Mouse (Mus musculus): ENCODE data around the gene Sdk2.

Sdk2 gene

DNA sequence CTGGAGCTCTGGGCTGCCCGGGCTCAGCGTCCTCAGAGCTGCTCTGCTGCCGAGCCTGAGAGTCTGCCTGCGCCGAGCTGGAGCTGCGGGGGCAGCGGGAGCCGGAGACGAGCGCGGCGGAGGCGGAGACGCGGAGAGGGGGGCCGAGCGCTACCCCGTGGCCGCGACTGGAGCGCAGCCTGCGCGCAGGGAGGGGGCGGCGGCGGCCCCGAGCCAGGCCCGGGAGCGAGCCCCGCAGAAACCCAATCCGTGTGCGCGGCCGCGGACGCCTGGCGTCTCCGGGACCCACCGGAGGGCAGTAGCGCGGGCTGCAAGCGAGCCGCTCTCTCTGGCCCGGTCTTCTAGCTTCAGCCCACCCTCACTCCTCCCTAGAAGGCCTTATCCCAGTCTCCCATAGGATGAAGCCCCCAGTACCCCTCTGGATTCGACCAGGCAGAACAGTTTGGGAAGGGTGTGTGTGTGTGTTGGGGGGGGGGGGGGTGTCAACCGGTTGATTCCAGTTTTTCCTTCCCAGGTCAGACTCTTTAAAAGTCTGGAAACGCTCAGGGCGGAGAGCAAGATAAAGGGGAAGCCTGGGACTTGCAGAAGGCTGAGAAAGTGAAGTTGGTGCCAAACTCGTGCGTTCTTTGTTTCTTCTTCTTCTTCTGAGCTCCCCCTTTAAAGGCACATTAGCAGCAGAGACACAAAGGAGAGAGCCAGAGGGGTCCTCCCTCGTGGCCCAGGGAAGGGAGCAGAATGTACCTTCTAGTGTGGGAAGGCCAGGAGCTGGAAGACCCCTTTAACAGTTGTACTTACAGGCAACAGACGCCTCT, at the start of gene Sdk2:
Gene Sdk2 (minus strand): TSS at position 96 of the 812 bp plus-strand sequence.
- in situ Hi-C loops (cut with MboI; ENCODE audit: low sequenced_read_pairs) = no loop called here

DNA sequence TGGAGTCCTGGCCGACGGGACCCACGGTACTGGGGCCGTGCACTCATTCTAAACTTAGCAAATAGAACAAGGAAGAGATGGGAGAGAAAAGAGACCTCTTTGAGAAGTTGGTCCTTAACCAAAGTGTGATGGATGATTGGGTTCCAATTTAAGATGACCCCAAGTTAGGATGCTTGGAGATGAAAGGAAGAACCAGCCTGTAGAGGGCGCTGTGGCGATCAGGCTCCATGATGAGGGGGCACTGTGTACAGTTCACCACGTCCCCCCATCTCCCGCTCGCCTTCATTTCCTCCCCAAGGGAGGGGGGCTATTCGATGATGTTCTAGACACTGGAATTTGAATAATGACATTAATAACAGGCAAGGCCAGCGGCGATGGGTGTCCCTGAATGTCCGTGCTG, 48.2 kb upstream of the Sdk2 start:
- in situ Hi-C loops (cut with MboI; ENCODE audit: low sequenced_read_pairs) = no loop called here

DNA sequence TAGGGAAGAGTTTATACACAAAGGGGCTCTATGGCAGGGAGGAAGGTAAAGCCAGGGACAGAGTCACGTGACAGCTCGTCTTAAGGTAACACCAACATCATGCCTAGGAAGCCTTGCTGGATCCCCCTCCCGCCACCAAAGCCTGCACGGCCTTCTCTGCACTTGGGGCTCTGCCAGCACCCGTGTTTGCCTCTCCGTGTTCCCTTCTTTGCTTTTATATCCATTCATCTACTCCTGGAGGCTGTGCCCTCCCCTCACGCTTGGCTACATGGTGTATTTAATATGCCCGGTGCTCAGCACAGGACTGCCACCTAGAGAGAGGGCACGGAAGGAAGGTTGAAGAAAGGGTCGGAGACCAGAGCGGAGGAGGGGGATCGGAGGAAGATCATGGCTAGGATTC, 47.8 kb upstream of the Sdk2 start:
- in situ Hi-C loops (cut with MboI; ENCODE audit: low sequenced_read_pairs) = no loop called here

DNA sequence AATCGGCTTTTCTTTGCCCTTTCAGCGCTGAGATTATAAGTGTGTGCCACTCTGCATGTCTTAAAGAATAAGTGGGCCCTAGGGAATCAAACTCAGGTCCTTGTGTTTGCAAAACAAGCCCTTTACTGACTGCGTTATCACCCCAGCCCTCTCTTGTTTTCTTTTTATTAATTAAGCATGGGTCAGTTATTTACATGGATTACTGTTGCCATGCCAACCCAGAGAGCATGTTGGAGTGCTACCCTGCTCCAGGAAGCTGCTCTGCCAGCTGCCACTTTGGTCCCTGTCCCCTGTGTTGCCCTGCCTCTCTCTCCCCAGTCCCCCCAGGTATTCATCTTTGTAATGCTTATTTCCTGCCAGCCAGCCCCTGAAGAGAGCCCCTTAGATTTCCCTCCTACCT, 44.0 kb upstream of the Sdk2 start:
- in situ Hi-C loops (cut with MboI; ENCODE audit: low sequenced_read_pairs) = no loop called here

DNA sequence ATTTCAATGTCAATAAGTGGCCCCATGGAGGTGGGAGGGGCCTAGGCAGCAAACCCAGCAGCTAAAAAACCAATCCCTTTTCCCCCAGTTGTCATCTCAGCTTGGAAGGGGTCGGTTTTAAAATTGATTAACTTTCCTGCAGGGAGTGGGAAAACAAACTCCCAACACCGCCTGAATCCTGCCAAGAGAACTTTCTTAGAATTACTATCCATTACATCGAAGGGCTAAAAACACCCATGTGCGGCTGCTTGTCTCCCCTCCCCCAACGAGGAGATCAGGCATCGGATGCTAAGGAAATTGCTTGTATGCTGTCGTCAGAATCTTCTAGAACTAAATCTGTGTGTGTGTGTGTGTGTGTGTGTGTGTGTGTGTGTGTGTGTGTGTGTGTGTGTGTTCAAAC, 26.8 kb upstream of the Sdk2 start:
- in situ Hi-C loops (cut with MboI; ENCODE audit: low sequenced_read_pairs) = no loop called here

DNA sequence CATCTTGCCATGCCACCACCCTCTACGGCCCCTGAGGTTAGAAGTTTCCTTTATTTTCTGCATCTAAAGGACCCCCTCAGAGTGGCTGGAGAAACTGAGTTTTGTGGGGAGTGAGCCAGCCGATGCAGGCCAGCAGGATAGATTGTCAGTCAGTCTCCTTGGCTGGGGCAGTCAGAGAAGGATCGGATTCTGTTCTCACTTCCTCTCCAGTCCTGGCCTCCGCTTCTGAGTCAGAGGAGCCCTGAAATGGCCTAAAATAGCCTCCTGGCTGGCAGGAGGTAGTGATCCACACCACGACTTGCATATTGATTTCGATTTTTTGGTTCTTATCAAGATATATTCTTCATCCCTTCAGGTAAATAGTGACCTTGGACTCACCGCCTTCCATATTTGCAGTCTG, 26.3 kb upstream of the Sdk2 start:
- in situ Hi-C loops (cut with MboI; ENCODE audit: low sequenced_read_pairs) = no loop called here

DNA sequence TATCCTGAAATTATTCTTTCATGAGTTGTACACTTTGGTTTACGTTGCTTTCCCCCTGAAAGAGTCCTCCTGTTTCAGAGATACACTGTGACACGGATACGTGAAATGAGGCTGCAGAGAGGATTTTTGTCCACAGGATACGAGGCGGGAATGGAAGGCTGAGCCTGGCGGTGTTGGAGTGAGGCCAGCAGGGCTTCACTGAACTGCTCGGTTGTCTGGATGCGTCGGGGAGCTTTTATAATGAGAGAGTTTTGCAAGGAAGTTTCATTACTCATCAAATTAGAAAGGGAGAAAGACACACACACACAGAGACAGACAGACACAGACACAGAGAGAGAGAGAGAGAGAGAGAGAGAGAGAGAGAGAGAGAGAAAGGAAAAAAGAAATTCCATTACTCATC, 13.8 kb upstream of the Sdk2 start:
- in situ Hi-C loops (cut with MboI; ENCODE audit: low sequenced_read_pairs) = no loop called here

DNA sequence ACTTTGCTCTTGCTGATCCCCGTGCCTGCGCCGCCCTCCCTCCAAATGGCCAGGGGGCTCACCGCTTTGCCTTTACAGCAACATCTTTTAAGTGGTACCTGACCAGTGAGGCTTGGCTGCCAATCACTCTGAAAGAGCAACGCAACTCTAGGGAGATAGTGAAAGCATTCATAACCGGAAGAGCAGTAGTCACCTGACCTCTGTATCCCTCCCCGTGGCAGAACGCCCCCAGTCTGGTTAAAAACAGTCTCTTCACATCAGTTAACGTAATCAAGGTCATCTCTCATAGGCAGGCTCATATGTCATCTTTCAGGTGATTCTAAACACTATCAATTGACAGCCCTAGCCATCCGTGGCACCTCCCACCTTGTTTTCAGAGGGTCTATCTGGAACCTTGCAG, 5.8 kb upstream of the Sdk2 start:
- in situ Hi-C loops (cut with MboI; ENCODE audit: low sequenced_read_pairs) = no loop called here

DNA sequence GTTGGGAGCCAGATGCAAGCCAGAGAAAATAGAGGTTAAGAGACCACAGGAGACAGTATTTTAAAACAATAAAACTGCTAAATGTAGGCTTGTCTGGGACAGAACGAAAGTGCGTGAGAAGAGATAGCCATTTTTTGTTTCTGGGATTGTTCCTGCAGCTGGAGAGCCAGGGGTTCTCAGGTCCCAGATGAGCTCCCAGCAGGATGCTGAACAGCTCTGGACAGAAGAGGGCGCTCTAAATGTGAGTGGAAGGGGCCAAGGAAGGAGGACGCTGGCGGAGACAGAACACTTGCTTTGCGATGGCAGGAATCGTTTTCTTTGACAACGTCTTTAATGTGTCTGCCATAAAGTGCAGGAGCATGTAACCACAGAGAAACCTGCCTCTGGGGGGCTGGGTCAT, 5.2 kb upstream of the Sdk2 start:
- in situ Hi-C loops (cut with MboI; ENCODE audit: low sequenced_read_pairs) = no loop called here

DNA sequence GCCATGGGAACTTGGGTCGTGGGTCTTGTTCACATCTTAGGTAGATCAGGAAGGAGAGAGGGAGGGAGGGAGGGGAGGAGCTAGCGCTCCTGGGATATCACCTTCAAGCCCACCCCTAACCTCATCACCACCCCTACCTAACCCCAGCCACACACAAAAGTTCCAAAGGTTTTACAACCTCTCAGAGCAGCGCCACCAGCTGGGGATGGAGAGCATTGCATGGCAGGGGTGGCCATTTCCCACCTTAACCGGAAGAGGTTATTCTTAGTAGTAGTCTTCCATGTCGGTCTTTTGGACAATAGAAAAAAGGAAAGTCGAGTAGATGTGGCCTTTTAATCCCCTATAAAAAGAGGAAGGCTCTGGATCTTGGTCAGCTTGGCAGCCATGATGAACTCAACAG, 4.0 kb upstream of the Sdk2 start:
- in situ Hi-C loops (cut with MboI; ENCODE audit: low sequenced_read_pairs) = no loop called here

DNA sequence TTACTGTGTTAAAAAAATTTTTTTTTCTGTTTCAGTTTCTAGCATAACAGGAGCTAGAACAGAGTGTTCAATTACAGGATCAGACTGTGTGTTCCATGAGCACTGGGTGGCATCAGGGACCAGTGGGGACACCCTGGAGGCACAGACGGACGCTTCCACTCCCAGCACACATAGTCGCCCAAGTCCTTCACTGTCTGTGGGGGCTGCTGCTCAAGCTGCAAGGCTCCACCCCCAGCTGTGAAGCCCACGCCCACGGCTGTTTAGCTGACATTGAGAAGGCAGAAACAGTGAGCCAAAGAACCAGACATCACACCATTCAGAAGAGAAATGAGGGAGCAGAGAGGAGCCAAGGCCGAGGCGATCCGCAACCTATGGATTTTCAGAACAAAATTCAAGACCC, 3.3 kb upstream of the Sdk2 start:
- in situ Hi-C loops (cut with MboI; ENCODE audit: low sequenced_read_pairs) = no loop called here

DNA sequence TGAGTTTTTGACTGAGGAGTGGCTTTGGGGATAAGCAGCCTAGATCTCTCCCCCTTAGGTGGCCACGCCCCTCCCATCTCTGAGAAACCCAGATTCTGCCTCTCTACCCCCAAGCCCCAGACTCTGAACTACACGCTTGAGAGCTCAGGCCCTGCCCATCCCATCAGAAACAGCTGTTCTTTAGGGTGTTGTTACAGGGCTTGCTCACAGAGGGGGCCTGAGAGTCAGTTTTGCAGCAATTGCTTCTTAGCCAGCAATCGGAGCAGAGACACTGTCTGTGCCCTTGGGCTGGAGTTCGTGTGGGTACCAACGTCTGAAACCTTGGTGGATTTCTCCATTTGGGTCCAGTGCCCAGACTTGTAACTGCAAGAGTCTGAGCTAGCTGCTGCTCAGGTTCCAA, 1.5 kb upstream of the Sdk2 start:
- in situ Hi-C loops (cut with MboI; ENCODE audit: low sequenced_read_pairs) = no loop called here

DNA sequence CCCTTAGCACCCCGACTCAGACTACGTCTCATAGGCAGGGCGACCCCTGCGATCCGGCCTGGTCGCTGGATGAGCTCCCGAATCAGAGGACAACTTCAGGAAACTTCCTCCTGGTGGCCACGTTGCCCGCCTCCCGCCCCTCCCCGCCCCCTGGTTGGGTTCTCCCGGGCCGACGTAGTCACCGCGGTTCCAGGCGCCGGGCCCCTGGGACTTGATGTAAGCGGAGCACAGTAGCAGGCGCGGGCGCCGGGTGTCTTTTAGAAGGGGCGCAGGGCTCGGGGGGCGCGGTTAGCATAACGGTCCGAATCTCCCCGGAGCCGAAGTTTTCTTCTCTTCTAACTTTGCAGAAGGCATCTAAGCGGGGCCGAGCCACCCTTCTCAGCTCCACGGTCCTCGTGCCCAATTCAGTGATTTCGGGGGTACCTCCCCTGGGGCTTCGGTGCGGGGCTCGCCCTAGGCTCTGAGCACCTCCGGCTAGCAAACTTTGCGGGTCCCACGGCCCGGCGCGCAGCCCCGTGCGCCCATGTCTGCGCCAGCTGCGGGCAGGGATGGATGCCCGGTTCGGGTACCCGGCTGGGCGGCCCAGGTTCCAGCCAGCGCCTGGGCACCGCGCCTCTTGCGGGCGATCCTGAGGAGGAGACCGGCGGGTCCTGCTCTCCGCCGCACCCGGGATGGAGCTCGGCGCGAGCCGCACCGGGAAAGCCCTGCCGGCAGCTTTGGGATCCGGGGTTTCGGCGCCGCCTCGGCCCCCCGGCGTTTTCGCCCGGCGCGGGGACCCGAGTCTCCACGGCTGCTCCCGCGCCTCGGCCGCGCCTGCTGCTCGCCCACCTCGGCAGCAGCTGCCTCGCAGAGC, 522 bp downstream of the Sdk2 start:
- in situ Hi-C loops (cut with MboI; ENCODE audit: low sequenced_read_pairs) = no loop called here

DNA sequence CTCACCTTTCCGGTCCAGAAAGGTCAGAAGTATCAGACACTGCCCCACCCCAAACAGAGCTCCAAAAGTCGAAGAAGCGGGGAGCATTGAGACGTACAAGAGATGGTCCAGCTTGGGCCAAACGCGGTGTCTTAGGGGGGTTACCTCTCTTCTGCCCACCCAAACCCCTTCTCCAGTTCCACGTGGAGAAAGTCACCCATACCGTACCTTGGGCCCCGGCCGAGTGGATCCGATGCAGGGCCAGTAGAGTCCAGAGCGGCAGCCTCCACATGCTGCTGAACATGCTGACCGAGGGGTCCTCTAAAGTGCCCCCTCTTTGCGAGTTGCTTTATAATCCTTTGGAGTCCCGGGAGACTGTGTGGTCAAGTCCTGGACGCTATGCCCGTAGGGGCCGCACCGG, 1.2 kb downstream of the Sdk2 start:
- in situ Hi-C loops (cut with MboI; ENCODE audit: low sequenced_read_pairs) = no loop called here

DNA sequence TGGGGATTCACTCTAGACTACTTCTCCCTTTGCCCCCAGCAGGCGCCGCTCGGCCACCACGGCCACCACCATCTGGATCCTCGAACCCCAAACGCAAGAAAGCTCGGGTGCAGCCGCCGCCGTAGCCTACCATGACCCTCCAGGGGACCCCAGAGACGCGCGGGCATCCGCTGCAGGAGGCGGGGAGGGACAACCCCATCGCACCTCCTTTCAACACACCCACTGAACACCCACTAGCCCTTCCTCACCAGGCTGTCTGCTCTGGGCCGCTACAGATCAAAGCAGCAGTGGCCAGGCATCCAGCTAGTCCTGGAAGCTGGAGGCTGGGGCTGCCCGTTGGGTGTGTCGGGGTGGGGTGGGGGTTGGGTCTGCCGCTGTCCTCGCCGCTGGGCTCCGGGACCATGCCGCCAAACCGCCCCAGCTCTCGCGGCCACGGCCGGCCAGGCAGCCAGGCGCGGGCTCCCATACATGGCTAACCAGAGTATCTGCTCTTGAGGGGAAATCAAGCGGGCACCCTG, 1.9 kb downstream of the Sdk2 start:
- in situ Hi-C loops (cut with MboI; ENCODE audit: low sequenced_read_pairs) = no loop called here

DNA sequence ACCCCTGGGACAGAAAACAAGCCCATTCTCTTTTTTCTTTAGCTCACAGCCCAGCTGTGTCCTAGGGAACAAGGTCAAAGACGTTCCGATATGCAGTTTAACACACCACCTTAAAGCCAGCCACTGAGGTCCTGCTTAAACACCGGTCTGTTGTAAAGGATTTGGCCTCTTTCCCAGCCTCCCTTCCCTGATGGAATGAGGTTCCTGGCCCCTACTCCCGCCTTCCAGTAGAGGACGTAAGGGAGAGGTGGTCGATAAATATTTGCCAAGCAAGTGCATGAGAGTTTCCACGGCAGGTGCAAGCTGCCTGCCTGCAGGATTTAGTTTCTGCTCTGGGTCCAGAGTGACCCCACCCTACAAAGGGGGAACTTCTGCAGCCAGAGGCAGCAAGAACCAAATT, 4.9 kb downstream of the Sdk2 start:
- in situ Hi-C loops (cut with MboI; ENCODE audit: low sequenced_read_pairs) = no loop called here

DNA sequence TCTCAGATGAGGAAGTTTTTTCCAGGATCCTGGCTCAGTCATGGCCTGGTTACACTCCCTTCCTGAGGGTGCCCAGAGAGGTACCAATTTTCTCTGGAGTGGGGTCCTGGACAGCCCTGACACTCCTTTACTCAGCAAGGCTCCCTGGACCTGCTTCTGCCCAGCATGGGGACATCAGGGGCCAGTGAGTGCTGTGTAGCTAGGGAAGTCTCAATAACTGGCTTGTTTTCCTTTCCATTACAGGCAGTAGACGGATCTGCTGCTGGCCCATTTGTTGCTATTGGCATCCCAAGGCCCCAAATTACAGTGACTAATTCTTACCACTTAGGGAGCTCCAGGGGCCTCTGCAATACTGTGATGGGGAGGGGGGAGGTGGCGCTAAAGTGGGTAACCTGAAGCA, 5.6 kb downstream of the Sdk2 start:
- in situ Hi-C loops (cut with MboI; ENCODE audit: low sequenced_read_pairs) = no loop called here

DNA sequence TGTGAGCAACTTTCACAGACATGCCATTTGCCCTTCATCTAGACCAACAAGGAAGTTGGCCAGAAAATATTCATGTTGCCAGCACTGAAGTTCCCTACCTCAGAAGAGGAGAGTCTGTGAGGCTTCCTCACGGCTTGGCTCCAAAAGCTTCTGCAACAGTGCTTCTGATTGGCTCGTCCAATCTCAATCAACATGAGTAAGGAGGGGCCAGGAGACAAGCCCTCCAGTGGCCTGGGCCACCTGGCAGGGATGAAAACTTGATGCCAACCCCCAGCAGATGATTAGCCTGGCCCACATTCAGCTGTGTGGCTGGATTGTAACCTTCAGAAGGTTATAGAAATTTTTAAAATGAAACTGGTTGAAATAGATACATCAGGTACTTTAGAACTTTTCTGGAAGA, 10.5 kb downstream of the Sdk2 start:
- in situ Hi-C loops (cut with MboI; ENCODE audit: low sequenced_read_pairs) = no loop called here

DNA sequence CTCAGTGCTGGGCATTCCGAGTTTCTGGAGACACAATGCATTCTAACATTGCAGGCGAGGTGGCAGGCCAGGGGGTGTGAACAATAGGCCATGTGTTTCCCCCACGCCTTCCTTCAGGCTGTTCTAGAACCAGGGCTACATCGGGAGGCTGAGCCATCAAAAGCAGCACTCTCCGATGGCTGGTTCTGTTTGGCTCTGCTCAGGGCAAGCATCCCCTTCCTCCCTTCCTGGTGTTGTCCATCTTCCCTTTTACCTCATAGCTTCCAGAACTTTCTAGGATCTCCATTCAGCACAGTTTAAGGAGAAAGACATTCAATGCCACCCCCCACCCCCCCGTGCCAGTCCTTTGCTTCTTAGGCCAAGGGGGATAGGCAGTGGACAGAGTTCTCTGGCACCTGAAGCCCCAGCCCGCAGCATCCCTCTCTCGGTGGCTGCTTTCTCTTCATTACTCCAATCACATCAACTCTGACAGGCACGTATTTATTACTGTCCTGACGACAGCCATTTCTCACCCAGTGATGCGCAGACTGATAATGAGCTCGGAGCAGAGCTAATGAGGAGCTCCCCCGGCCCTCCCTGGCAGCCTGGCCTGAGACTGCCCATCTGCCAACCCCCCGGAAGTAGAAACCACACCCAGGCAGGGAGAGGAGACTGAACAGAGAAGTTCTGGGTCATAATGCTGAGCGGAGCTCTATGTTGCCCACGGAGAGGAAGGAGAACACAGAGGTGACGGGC, 12.1 kb downstream of the Sdk2 start:
- in situ Hi-C loops (cut with MboI; ENCODE audit: low sequenced_read_pairs) = no loop called here

DNA sequence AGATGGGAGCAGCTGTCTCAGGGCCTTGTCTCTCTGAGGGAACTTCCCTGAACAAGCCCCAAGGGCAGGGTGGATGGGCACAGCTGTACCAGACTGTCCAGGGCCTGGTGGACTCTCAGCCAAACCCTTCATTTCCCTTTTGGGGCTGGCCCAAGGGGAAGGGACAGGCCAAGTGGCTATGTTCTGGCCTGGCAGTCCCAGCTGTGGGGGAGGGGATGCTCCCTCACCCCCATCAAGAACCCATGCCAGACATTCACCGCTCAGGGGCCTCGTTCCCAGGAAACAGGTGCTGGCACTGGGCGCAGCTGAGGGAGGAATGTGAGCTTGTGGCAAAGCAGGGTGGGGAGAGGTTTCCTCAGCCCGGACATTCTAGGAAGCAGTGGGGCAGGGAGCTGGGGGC, 15.5 kb downstream of the Sdk2 start:
- in situ Hi-C loops (cut with MboI; ENCODE audit: low sequenced_read_pairs) = no loop called here

DNA sequence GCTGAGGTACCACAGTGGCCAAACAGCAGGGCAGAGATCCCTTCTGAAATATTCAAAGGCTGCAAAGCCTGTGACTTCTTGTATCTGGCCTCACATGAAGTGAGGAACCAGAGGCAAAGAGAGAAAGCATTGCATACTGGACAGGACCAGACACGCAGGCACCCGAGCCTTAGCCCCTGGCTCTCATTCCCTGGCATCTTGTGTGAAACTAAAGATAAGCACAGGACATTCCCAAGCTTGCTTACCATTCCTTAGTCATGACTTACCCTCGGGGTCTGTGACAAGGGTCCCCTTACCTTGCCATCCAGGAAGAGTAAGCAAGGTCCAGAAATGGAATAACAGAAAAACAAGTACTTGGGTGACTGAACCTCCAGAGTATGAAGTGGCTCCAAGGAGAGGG, 16.3 kb downstream of the Sdk2 start:
- in situ Hi-C loops (cut with MboI; ENCODE audit: low sequenced_read_pairs) = no loop called here

Measured in CH12F3 (cell line).